Comparison of ENCODE assay signal across 8 mouse cellular contexts in genomic region chr6:71823961-71824360, GRCm38 (mm10). TPM values are rescaled to one million over a fixed set of nuclear protein-coding genes. Genes with fewer than 3 reads are reported as not detected.
A peak's percentile ranks its signal among the peaks of the same experiment; 100 is the strongest.
DNase-seq lines count a peak whose midpoint lies in the region; ATAC-seq and TF ChIP-seq lines count a peak whose summit lies in the region.

No protein-coding gene starts in this region.

- intact Hi-C loops in left cerebral cortex, postnatal 14 days (cut with DNase I), result no loop called here

- no peak for DNase-seq in layer of hippocampus, adult 2 months (ENCODE audit: low spot score in 2 of 2)
- DNase-seq in layer of hippocampus, adult 9-11 months, result no peak
- no peak for DNase-seq in embryonic facial prominence, embryonic 11.5 days (ENCODE audit: low spot score)
- DNase-seq in intestine, embryonic 14.5 days (ENCODE audit: low spot score), result no peak
- no peak for DNase-seq in midbrain, postnatal 0 days (ENCODE audit: low spot score)
- no peak for DNase-seq in right cerebral cortex, postnatal 36 days (ENCODE audit: low spot score in 2 of 2)
- no peak for DNase-seq in left cerebral cortex, postnatal 14 days (ENCODE audit: low spot score in 2 of 2)

- WGBS in embryonic facial prominence, embryonic 11.5 days, result 33% methylated on average over 3 of the region's 3 CpGs
- 29% methylated on average over 3 of the region's 3 CpGs for WGBS in intestine, embryonic 14.5 days
- 41% methylated on average over 3 of the region's 3 CpGs for WGBS in midbrain, postnatal 0 days

- H3K27me3 ChIP-seq in embryonic facial prominence, embryonic 11.5 days (ENCODE audit: control insufficient read depth, insufficient read depth, low read length), result no peaks in the 10 kb centered on the region
- no peaks in the 10 kb centered on the region for H3K27me3 ChIP-seq in intestine, embryonic 14.5 days (replicated peaks; ENCODE audit: control insufficient read depth, insufficient read depth, low read length)
- no peaks in the 10 kb centered on the region; the same call in 1 of the 2 replicates for H3K27me3 ChIP-seq in midbrain, postnatal 0 days (ENCODE audit: insufficient read depth, low read length)

- H3K27ac ChIP-seq in layer of hippocampus, adult 2 months, result peak overlapping the region; percentile 76
- no peak overlapping the region for H3K27ac ChIP-seq in embryonic facial prominence, embryonic 11.5 days (replicated peaks; ENCODE audit: low read depth, low read length)
- no peak overlapping the region for H3K27ac ChIP-seq in intestine, embryonic 14.5 days (ENCODE audit: low read depth)
- no peak overlapping the region for H3K27ac ChIP-seq in midbrain, postnatal 0 days (ENCODE audit: low read depth, low read length)

- no peaks in the 10 kb centered on the region for H3K4me1 ChIP-seq in embryonic facial prominence, embryonic 11.5 days (ENCODE audit: control insufficient read depth, insufficient read depth, low read length)
- H3K4me1 ChIP-seq in intestine, embryonic 14.5 days (replicated peaks; ENCODE audit: control insufficient read depth, insufficient read depth, low read length), result peaks cover 6% of the 10 kb centered on the region; the same call in 1 of the 2 replicates
- H3K4me1 ChIP-seq in midbrain, postnatal 0 days (ENCODE audit: insufficient read depth, low read length), result no peaks in the 10 kb centered on the region

- no peak for TF ChIP-seq CTCF in layer of hippocampus, adult 2 months (conservative IDR thresholded peaks at IDR 0.05)
- no peak for TF ChIP-seq CTCF in midbrain, postnatal 0 days (IDR thresholded peaks at IDR 0.05)

- H3K9me3 ChIP-seq in embryonic facial prominence, embryonic 11.5 days (replicated peaks; ENCODE audit: control insufficient read depth, low read length), result no peaks in the 10 kb centered on the region
- H3K9me3 ChIP-seq in intestine, embryonic 14.5 days (ENCODE audit: control insufficient read depth, low read length), result no peaks in the 10 kb centered on the region
- no peaks in the 10 kb centered on the region for H3K9me3 ChIP-seq in midbrain, postnatal 0 days (ENCODE audit: low read length)

- ATAC-seq in embryonic facial prominence, embryonic 11.5 days (replicated peaks; ENCODE audit: insufficient number of reproducible peaks, low FRiP score, low TSS enrichment, low read depth), result peak; percentile 50; the same call in 1 of the 2 replicates
- peak; percentile 24; the same call in 1 of the 2 replicates for ATAC-seq in intestine, embryonic 14.5 days (replicated peaks; ENCODE audit: low FRiP score, low TSS enrichment, low read depth)
- no peak for ATAC-seq in midbrain, postnatal 0 days (ENCODE audit: low FRiP score)
- ATAC-seq in activated CD4-positive, CD25-positive, alpha-beta regulatory T cell, adult 4 months, result no peak

- peak overlapping the region; percentile 76 for H3K4me3 ChIP-seq in layer of hippocampus, adult 2 months
- peak overlapping the region; percentile 64 for H3K4me3 ChIP-seq in embryonic facial prominence, embryonic 11.5 days (ENCODE audit: low read depth, low read length)
- peak overlapping the region; percentile 64 for H3K4me3 ChIP-seq in intestine, embryonic 14.5 days (ENCODE audit: low read depth, low read length)
- H3K4me3 ChIP-seq in midbrain, postnatal 0 days (ENCODE audit: low read depth, low read length), result peak overlapping the region; percentile 68

- peak overlapping the region; percentile 65; the same call in 1 of the 2 replicates for H3K9ac ChIP-seq in embryonic facial prominence, embryonic 11.5 days (replicated peaks; ENCODE audit: low read length)
- H3K9ac ChIP-seq in intestine, embryonic 14.5 days (ENCODE audit: low read length), result no peak overlapping the region
- 0 out of 2 replicates have a peak overlapping the region, but pooled peaks have one; percentile 61 for H3K9ac ChIP-seq in midbrain, postnatal 0 days (replicated peaks; ENCODE audit: low read length, poor library complexity, severe bottlenecking)

- peak overlapping the region; percentile 68 for H3K4me2 ChIP-seq in embryonic facial prominence, embryonic 11.5 days (ENCODE audit: low read depth, low read length)
- H3K4me2 ChIP-seq in intestine, embryonic 14.5 days (ENCODE audit: low read length), result peak overlapping the region; percentile 57
- H3K4me2 ChIP-seq in midbrain, postnatal 0 days (ENCODE audit: low read depth, low read length, poor library complexity, severe bottlenecking), result peak overlapping the region; percentile 69

- H3K36me3 ChIP-seq in embryonic facial prominence, embryonic 11.5 days (replicated peaks; ENCODE audit: control insufficient read depth, insufficient read depth, low read depth, low read length), result no peaks in the 10 kb centered on the region
- 0 out of 2 replicates have a peak, but pooled peaks cover under 1% of the 10 kb centered on the region for H3K36me3 ChIP-seq in intestine, embryonic 14.5 days (ENCODE audit: control insufficient read depth, insufficient read depth, low read length)
- H3K36me3 ChIP-seq in midbrain, postnatal 0 days (ENCODE audit: insufficient read depth, low read length), result no peaks in the 10 kb centered on the region

RNA-seq across cellular contexts. Expression of gene Mrpl35, which starts 2.8 kb away (rescaled TPM):
- 10 to 100 TPM; 31.2 to 31.8 TPM for total RNA-seq in layer of hippocampus, adult 2 months (2021)
- polyA plus RNA-seq in embryonic facial prominence, embryonic 11.5 days (2014; fragmentation: Nextera tagmentation; extraction: Ambion mirVana), result 68.1 and 73.0 TPM in 2 replicates
- 68.4 and 79.1 TPM in 2 replicates for polyA plus RNA-seq in intestine, embryonic 14.5 days (2014; fragmentation: Nextera tagmentation; extraction: Ambion mirVana)
- total RNA-seq in midbrain, postnatal 0 days (2014; rRNA removed), result 6.8 and 9.5 TPM in 2 replicates
- 45.6 and 46.2 TPM in 2 replicates for polyA plus RNA-seq in midbrain, postnatal 0 days (2015; fragmentation: Nextera tagmentation; extraction: Ambion mirVana)
- polyA plus RNA-seq in activated CD4-positive, CD25-positive, alpha-beta regulatory T cell, adult 4 months (2017; shearing (Covaris generic)), result 10 to 100 TPM; 66.2 to 66.4 TPM
- 10 to 100 TPM; 31.3 to 32.3 TPM for total RNA-seq in left cerebral cortex, postnatal 14 days (2021)

RNA-seq across cellular contexts. Expression of gene Immt, which starts 7.2 kb away (rescaled TPM):
- 100 to 1,000 TPM; 131 to 137 TPM for total RNA-seq in layer of hippocampus, adult 2 months (2021)
- 189 and 192 TPM in 2 replicates for polyA plus RNA-seq in embryonic facial prominence, embryonic 11.5 days (2014; fragmentation: Nextera tagmentation; extraction: Ambion mirVana)
- 216 and 224 TPM in 2 replicates for polyA plus RNA-seq in intestine, embryonic 14.5 days (2014; fragmentation: Nextera tagmentation; extraction: Ambion mirVana)
- total RNA-seq in midbrain, postnatal 0 days (2014; rRNA removed), result 100 and 107 TPM in 2 replicates
- 145 and 155 TPM in 2 replicates for polyA plus RNA-seq in midbrain, postnatal 0 days (2015; fragmentation: Nextera tagmentation; extraction: Ambion mirVana)
- polyA plus RNA-seq in activated CD4-positive, CD25-positive, alpha-beta regulatory T cell, adult 4 months (2017; shearing (Covaris generic)), result 100 to 1,000 TPM; 110 to 119 TPM
- 100 to 1,000 TPM; 137 to 141 TPM for total RNA-seq in left cerebral cortex, postnatal 14 days (2021)

Comparison
In these comparisons a context has a peak if more than half of its experiments do, and no peak if none do; other contexts are left out.
1. ATAC-seq: peak in embryonic facial prominence, embryonic 11.5 days (single experiment) and intestine, embryonic 14.5 days (single experiment); none in midbrain, postnatal 0 days (single experiment) and activated CD4-positive, CD25-positive, alpha-beta regulatory T cell, adult 4 months (single experiment).
2. Peak in every context shown above with its lines, with median percentiles within 50 percentile points of each other: H3K4me3 ChIP-seq and H3K4me2 ChIP-seq.